9 mouse cellular contexts compared by ENCODE assay signal in genomic region chr11:75148332-75149035, GRCm38 (mm10). TPM values are rescaled to one million over a fixed set of nuclear protein-coding genes. Genes with fewer than 3 reads are reported as not detected.
DNase-seq lines count a peak whose midpoint lies in the region; ATAC-seq and TF ChIP-seq lines count a peak whose summit lies in the region.
"Had no signal": no experiment of that assay in that cellular context is flagged by ENCODE, and none has a peak within 500 bp of the region (broad histone marks: within the 10 kb centered on the region; RNA-seq: fewer than 3 reads in every experiment).

No protein-coding gene starts in this region.

- peaks cover 4% of the 10 kb centered on the region; the same call in 1 of the 2 replicates for H3K4me1 ChIP-seq in midbrain, embryonic 12.5 days
- H3K4me1 ChIP-seq in midbrain, postnatal 0 days (ENCODE audit: insufficient read depth, low read length) = no peaks in the 10 kb centered on the region; the same call in 1 of the 2 replicates
- peaks cover 28% of the 10 kb centered on the region for H3K4me1 ChIP-seq in heart, embryonic 11.5 days (ENCODE audit: control insufficient read depth, insufficient read depth, low read length)
- H3K4me1 ChIP-seq in intestine, postnatal 0 days (replicated peaks; ENCODE audit: control insufficient read depth, insufficient read depth, low read length) = peaks cover 13% of the 10 kb centered on the region
- H3K4me1 ChIP-seq in stomach, embryonic 16.5 days (ENCODE audit: control insufficient read depth, insufficient read depth, low read length) = peaks cover 28% of the 10 kb centered on the region

- H3K27ac ChIP-seq in midbrain, embryonic 12.5 days (replicated peaks) = peak overlapping the region; percentile 43; the same call in 1 of the 2 replicates
- H3K27ac ChIP-seq in midbrain, postnatal 0 days (ENCODE audit: low read depth, low read length) = no peak overlapping the region
- H3K27ac ChIP-seq in heart, embryonic 11.5 days (ENCODE audit: low read depth, low read length) = peak overlapping the region; percentile 63
- H3K27ac ChIP-seq in intestine, postnatal 0 days (ENCODE audit: low read depth, low read length) = peak overlapping the region; percentile 74
- peak overlapping the region; percentile 95 for H3K27ac ChIP-seq in stomach, embryonic 16.5 days (ENCODE audit: low read length)

- no peak for ATAC-seq in midbrain, embryonic 12.5 days (ENCODE audit: low FRiP score, low read depth)
- no peak for ATAC-seq in midbrain, postnatal 0 days (ENCODE audit: low FRiP score)
- no peak for ATAC-seq in heart, embryonic 11.5 days (replicated peaks; ENCODE audit: insufficient number of reproducible peaks, low FRiP score, low TSS enrichment)
- no peak for ATAC-seq in intestine, postnatal 0 days
- no peak for ATAC-seq in stomach, embryonic 16.5 days (ENCODE audit: insufficient read depth, low FRiP score)
- ATAC-seq: inflammation-experienced regulatory T-cells, adult 6 months had no signal

- H3K4me3 ChIP-seq in midbrain, embryonic 12.5 days = no peak overlapping the region
- H3K4me3 ChIP-seq in midbrain, postnatal 0 days (ENCODE audit: low read depth, low read length) = no peak overlapping the region
- H3K4me3 ChIP-seq in heart, embryonic 11.5 days (ENCODE audit: low read depth, low read length) = no peak overlapping the region
- H3K4me3 ChIP-seq in intestine, postnatal 0 days (ENCODE audit: low read depth, low read length) = no peak overlapping the region
- H3K4me3 ChIP-seq in stomach, embryonic 16.5 days (replicated peaks; ENCODE audit: low read length) = no peak overlapping the region

- no peak for DNase-seq in midbrain, postnatal 0 days (ENCODE audit: low spot score)
- no peak for DNase-seq in right cerebral cortex, postnatal 25 days
- DNase-seq in gastrocnemius, adult 18-20 months (ENCODE audit: low spot score) = no peak
- DNase-seq: cerebellum, adult 9-10 months had no signal

- no peaks in the 10 kb centered on the region for H3K27me3 ChIP-seq in midbrain, embryonic 12.5 days
- H3K27me3 ChIP-seq in midbrain, postnatal 0 days (ENCODE audit: insufficient read depth, low read length) = no peaks in the 10 kb centered on the region
- H3K27me3 ChIP-seq in heart, embryonic 11.5 days (ENCODE audit: control insufficient read depth, insufficient read depth, low read length) = no peaks in the 10 kb centered on the region
- H3K27me3 ChIP-seq in intestine, postnatal 0 days (replicated peaks; ENCODE audit: control insufficient read depth, insufficient read depth, low read length) = no peaks in the 10 kb centered on the region
- no peaks in the 10 kb centered on the region for H3K27me3 ChIP-seq in stomach, embryonic 16.5 days (ENCODE audit: control insufficient read depth, insufficient read depth, low read length)

- 92% methylated on average over 9 of the region's 11 CpGs for WGBS in midbrain, embryonic 12.5 days
- 95% methylated on average over 11 of the region's 11 CpGs for WGBS in midbrain, postnatal 0 days
- WGBS in heart, embryonic 11.5 days (ENCODE audit: insufficient replicate concordance) = 76% methylated on average over 11 of the region's 11 CpGs
- 75% methylated on average over 11 of the region's 11 CpGs for WGBS in intestine, postnatal 0 days
- 82% methylated on average over 11 of the region's 11 CpGs for WGBS in stomach, embryonic 16.5 days

- H3K36me3 ChIP-seq in midbrain, embryonic 12.5 days = peaks cover 41% of the 10 kb centered on the region
- H3K36me3 ChIP-seq in midbrain, postnatal 0 days (ENCODE audit: insufficient read depth, low read length) = peaks cover 9% of the 10 kb centered on the region; the same call in 1 of the 2 replicates
- peaks cover 6% of the 10 kb centered on the region for H3K36me3 ChIP-seq in heart, embryonic 11.5 days (ENCODE audit: control insufficient read depth, insufficient read depth, low read length)
- peaks cover 27% of the 10 kb centered on the region for H3K36me3 ChIP-seq in intestine, postnatal 0 days (ENCODE audit: control insufficient read depth, insufficient read depth)
- H3K36me3 ChIP-seq in stomach, embryonic 16.5 days (ENCODE audit: control insufficient read depth, insufficient read depth, low read length) = peaks cover 2% of the 10 kb centered on the region; the same call in 1 of the 2 replicates

- TF ChIP-seq CTCF in midbrain, postnatal 0 days (IDR thresholded peaks at IDR 0.05) = no peak
- no peak for TF ChIP-seq CTCF in intestine, postnatal 0 days (IDR thresholded peaks at IDR 0.05; ENCODE audit: low read depth)

- H3K9me3 ChIP-seq in midbrain, embryonic 12.5 days = no peaks in the 10 kb centered on the region
- no peaks in the 10 kb centered on the region for H3K9me3 ChIP-seq in midbrain, postnatal 0 days (ENCODE audit: low read length)
- no peaks in the 10 kb centered on the region for H3K9me3 ChIP-seq in heart, embryonic 11.5 days (replicated peaks; ENCODE audit: control insufficient read depth, low read length)
- no peaks in the 10 kb centered on the region for H3K9me3 ChIP-seq in intestine, postnatal 0 days (ENCODE audit: control insufficient read depth)
- H3K9me3 ChIP-seq in stomach, embryonic 16.5 days (replicated peaks; ENCODE audit: control insufficient read depth, low read length) = no peaks in the 10 kb centered on the region

- H3K9ac ChIP-seq in midbrain, embryonic 12.5 days (replicated peaks) = no peak overlapping the region
- no peak overlapping the region for H3K9ac ChIP-seq in midbrain, postnatal 0 days (replicated peaks; ENCODE audit: low read length, poor library complexity, severe bottlenecking)
- H3K9ac ChIP-seq in heart, embryonic 11.5 days (ENCODE audit: low read depth, low read length) = no peak overlapping the region; the same call in 1 of the 2 replicates
- no peak overlapping the region for H3K9ac ChIP-seq in intestine, postnatal 0 days (ENCODE audit: low read depth, low read length)
- peak overlapping the region; percentile 57 for H3K9ac ChIP-seq in stomach, embryonic 16.5 days (ENCODE audit: low read length)

- H3K4me2 ChIP-seq in midbrain, embryonic 12.5 days (replicated peaks) = no peak overlapping the region
- H3K4me2 ChIP-seq in midbrain, postnatal 0 days (ENCODE audit: low read depth, low read length, poor library complexity, severe bottlenecking) = no peak overlapping the region
- H3K4me2 ChIP-seq in heart, embryonic 11.5 days = no peak overlapping the region
- no peak overlapping the region for H3K4me2 ChIP-seq in intestine, postnatal 0 days (replicated peaks; ENCODE audit: low read depth)
- H3K4me2 ChIP-seq in stomach, embryonic 16.5 days (ENCODE audit: low read depth, low read length) = no peak overlapping the region

RNA-seq across cellular contexts. Expression of gene Hic1, which starts 20.8 kb away (rescaled TPM):
- polyA plus RNA-seq in midbrain, embryonic 12.5 days (2016; fragmentation: Nextera tagmentation; extraction: Ambion mirVana) = 3.7 and 4.8 TPM in 2 replicates
- total RNA-seq in midbrain, postnatal 0 days (2014; rRNA removed) = 7.1 and 8.0 TPM in 2 replicates
- polyA plus RNA-seq in midbrain, postnatal 0 days (2015; fragmentation: Nextera tagmentation; extraction: Ambion mirVana) = 1.4 and 1.5 TPM in 2 replicates
- polyA plus RNA-seq in heart, embryonic 11.5 days (2014; fragmentation: Nextera tagmentation; extraction: Ambion mirVana) = 2.5 and 3.0 TPM in 2 replicates
- 8.6 and 8.8 TPM in 2 replicates for polyA plus RNA-seq in intestine, postnatal 0 days (2015; fragmentation: Nextera tagmentation; extraction: Ambion mirVana)
- 5.1 and 5.9 TPM in 2 replicates for polyA plus RNA-seq in stomach, embryonic 16.5 days (2015; fragmentation: Nextera tagmentation; extraction: Ambion mirVana)
- total RNA-seq in gastrocnemius, adult 18-20 months (2021) = 1 to 10 TPM; 1.8 to 6.6 TPM

RNA-seq across cellular contexts. Expression of gene Ovca2, which starts 30.2 kb away (rescaled TPM):
- 23.2 and 24.9 TPM in 2 replicates for polyA plus RNA-seq in midbrain, embryonic 12.5 days (2016; fragmentation: Nextera tagmentation; extraction: Ambion mirVana)
- total RNA-seq in midbrain, postnatal 0 days (2014; rRNA removed) = 14.2 and 26.0 TPM in 2 replicates
- polyA plus RNA-seq in midbrain, postnatal 0 days (2015; fragmentation: Nextera tagmentation; extraction: Ambion mirVana) = 10.4 and 12.7 TPM in 2 replicates
- 23.4 and 24.6 TPM in 2 replicates for polyA plus RNA-seq in heart, embryonic 11.5 days (2014; fragmentation: Nextera tagmentation; extraction: Ambion mirVana)
- 21.6 and 22.4 TPM in 2 replicates for polyA plus RNA-seq in intestine, postnatal 0 days (2015; fragmentation: Nextera tagmentation; extraction: Ambion mirVana)
- 19.4 and 23.2 TPM in 2 replicates for polyA plus RNA-seq in stomach, embryonic 16.5 days (2015; fragmentation: Nextera tagmentation; extraction: Ambion mirVana)
- total RNA-seq in gastrocnemius, adult 18-20 months (2021) = 1 to 10 TPM; 2.5 to 2.8 TPM

RNA-seq across cellular contexts. Expression of gene Dph1, which starts 42.6 kb away (rescaled TPM):
- polyA plus RNA-seq in midbrain, embryonic 12.5 days (2016; fragmentation: Nextera tagmentation; extraction: Ambion mirVana) = 15.8 and 17.6 TPM in 2 replicates
- 17.4 and 19.9 TPM in 2 replicates for total RNA-seq in midbrain, postnatal 0 days (2014; rRNA removed)
- 10.8 and 12.1 TPM in 2 replicates for polyA plus RNA-seq in midbrain, postnatal 0 days (2015; fragmentation: Nextera tagmentation; extraction: Ambion mirVana)
- polyA plus RNA-seq in heart, embryonic 11.5 days (2014; fragmentation: Nextera tagmentation; extraction: Ambion mirVana) = 16.5 and 21.0 TPM in 2 replicates
- polyA plus RNA-seq in intestine, postnatal 0 days (2015; fragmentation: Nextera tagmentation; extraction: Ambion mirVana) = 11.3 and 12.3 TPM in 2 replicates
- polyA plus RNA-seq in stomach, embryonic 16.5 days (2015; fragmentation: Nextera tagmentation; extraction: Ambion mirVana) = 20.6 and 20.7 TPM in 2 replicates
- 1 to 10 TPM; 4.6 to 5.6 TPM for total RNA-seq in gastrocnemius, adult 18-20 months (2021)

RNA-seq across cellular contexts. Expression of gene Rtn4rl1, which starts 45.1 kb away (rescaled TPM):
- polyA plus RNA-seq in midbrain, embryonic 12.5 days (2016; fragmentation: Nextera tagmentation; extraction: Ambion mirVana) = 9.3 and 10.2 TPM in 2 replicates
- total RNA-seq in midbrain, postnatal 0 days (2014; rRNA removed) = 15.4 and 18.5 TPM in 2 replicates
- 16.2 and 17.5 TPM in 2 replicates for polyA plus RNA-seq in midbrain, postnatal 0 days (2015; fragmentation: Nextera tagmentation; extraction: Ambion mirVana)
- polyA plus RNA-seq in heart, embryonic 11.5 days (2014; fragmentation: Nextera tagmentation; extraction: Ambion mirVana) = 12.7 and 16.8 TPM in 2 replicates
- polyA plus RNA-seq in intestine, postnatal 0 days (2015; fragmentation: Nextera tagmentation; extraction: Ambion mirVana) = 1.5 and 1.8 TPM in 2 replicates
- polyA plus RNA-seq in stomach, embryonic 16.5 days (2015; fragmentation: Nextera tagmentation; extraction: Ambion mirVana) = 1.3 and 1.4 TPM in 2 replicates
- 1 to 10 TPM in 1 of 2 experiments, under 1 TPM in 1; 0.96 to 1.1 TPM for total RNA-seq in gastrocnemius, adult 18-20 months (2021)
